Mouse (Mus musculus): Measurements from ENCODE around the gene Mecom.

Mecom gene

GRCm38 (mm10) chr3:30101146-30101545 lies 446.7 kb downstream of the Mecom start:
- no peak for DNase-seq (ENCODE audit: low read depth)

- DNase-seq (ENCODE audit: low read depth) = no peak
Observed at GRCm38 (mm10) chr3:30097713-30098112, 450.1 kb downstream of the Mecom start.

- no peak for DNase-seq (ENCODE audit: low read depth)
Observed at GRCm38 (mm10) chr3:30097129-30097528, 450.7 kb downstream of the Mecom start.

- no peak for DNase-seq (ENCODE audit: low read depth)
Observed at GRCm38 (mm10) chr3:30093005-30093404, 454.8 kb downstream of the Mecom start.

- DNase-seq (ENCODE audit: low read depth) = no peak
Observed at GRCm38 (mm10) chr3:30092481-30092880, 455.3 kb downstream of the Mecom start.

GRCm38 (mm10) chr3:30091860-30092259 lies 455.9 kb downstream of the Mecom start:
- no peak for DNase-seq (ENCODE audit: low read depth)

- DNase-seq (ENCODE audit: low read depth) = no peak
Observed at GRCm38 (mm10) chr3:30091401-30091800, 456.4 kb downstream of the Mecom start.

- DNase-seq (ENCODE audit: low read depth) = no peak
Observed at GRCm38 (mm10) chr3:30086139-30086538, 461.7 kb downstream of the Mecom start.

GRCm38 (mm10) chr3:30083842-30084241 lies 464.0 kb downstream of the Mecom start:
- DNase-seq (ENCODE audit: low read depth) = no peak

- no peak for DNase-seq (ENCODE audit: low read depth)
Observed at GRCm38 (mm10) chr3:30083268-30083667, 464.5 kb downstream of the Mecom start.

GRCm38 (mm10) chr3:30080827-30081226 lies 467.0 kb downstream of the Mecom start:
- DNase-seq (ENCODE audit: low read depth) = no peak

GRCm38 (mm10) chr3:30076522-30076921 lies 471.3 kb downstream of the Mecom start:
- no peak for DNase-seq (ENCODE audit: low read depth)

- DNase-seq (ENCODE audit: low read depth) = no peak
Observed at GRCm38 (mm10) chr3:30071271-30071670, 476.5 kb downstream of the Mecom start.

GRCm38 (mm10) chr3:30066519-30066918 lies 481.3 kb downstream of the Mecom start:
- DNase-seq (ENCODE audit: low read depth) = no peak

- DNase-seq (ENCODE audit: low read depth) = no peak
Observed at GRCm38 (mm10) chr3:30060058-30060457, 487.8 kb downstream of the Mecom start.

GRCm38 (mm10) chr3:30059615-30060014 lies 488.2 kb downstream of the Mecom start:
- DNase-seq (ENCODE audit: low read depth) = no peak

GRCm38 (mm10) chr3:30051287-30051686 lies 496.5 kb downstream of the Mecom start:
- no peak for DNase-seq (ENCODE audit: low read depth)

- DNase-seq (ENCODE audit: low read depth) = no peak
Observed at GRCm38 (mm10) chr3:30050795-30051194, 497.0 kb downstream of the Mecom start.

GRCm38 (mm10) chr3:30048792-30049191 lies 499.0 kb downstream of the Mecom start:
- DNase-seq (ENCODE audit: low read depth) = no peak

- DNase-seq (ENCODE audit: low read depth) = no peak
Observed at GRCm38 (mm10) chr3:30048157-30048556, 499.7 kb downstream of the Mecom start.

GRCm38 (mm10) chr3:30043525-30043924 lies 504.3 kb downstream of the Mecom start:
- no peak for DNase-seq (ENCODE audit: low read depth)

- DNase-seq (ENCODE audit: low read depth) = no peak
Observed at GRCm38 (mm10) chr3:30038545-30038944, 509.3 kb downstream of the Mecom start.

GRCm38 (mm10) chr3:30019961-30020360 lies 527.8 kb downstream of the Mecom start:
- no peak for DNase-seq (ENCODE audit: low read depth)

- no peak for DNase-seq (ENCODE audit: low read depth)
Observed at GRCm38 (mm10) chr3:30019411-30019810, 528.4 kb downstream of the Mecom start.

GRCm38 (mm10) chr3:30018202-30018601 lies 529.6 kb downstream of the Mecom start:
- no peak for DNase-seq (ENCODE audit: low read depth)

Data from naive thymus-derived CD4-positive, alpha-beta T cell, adult 2 months (primary cell).